Mouse (Mus musculus) MEL (cell line): ENCODE results near the gene Aven. TPM values are rescaled to one million over a fixed set of nuclear protein-coding genes. Genes with fewer than 3 reads are reported as not detected.

Experiments used
- DNase-seq: peaks from one replicate; pipeline ENCODE4 v3.0.0; 2011; ENCODE audit warnings: low read depth, low spot score
- H3K27ac ChIP-seq: 2 replicates; pipeline ENCODE4 v1.5.1; 2012; ENCODE audit warnings: low read depth, mild to moderate bottlenecking, control low read depth, low read length, moderate library complexity; ENCODE audit not compliant: control insufficient read depth
- H3K27me3 ChIP-seq, 2 experiments: fragments of 150-350 bp in 1 of 2; sonication (generic) in 1 of 2; 2 replicates each; pipeline ENCODE4 v1.6.1; 2012; ENCODE audit warnings: low read length in 2 of 2, mild to moderate bottlenecking in 2 of 2, improper control_type of control experiment in 1 of 2, moderate library complexity in 1 of 2; ENCODE audit not compliant: insufficient read depth in 2 of 2, control insufficient read depth in 1 of 2
- H3K36me3 ChIP-seq, 2 experiments: 2 replicates each; pipeline ENCODE4 v1.6.1; 2012 to 2014; ENCODE audit warnings: low read length in 2 of 2, improper control_type of control experiment in 1 of 2, inconsistent platforms in 1 of 2, mild to moderate bottlenecking in 1 of 2; ENCODE audit not compliant: insufficient read depth in 2 of 2, control insufficient read depth in 1 of 2
- H3K4me1 ChIP-seq, 2 experiments: fragments of 150-350 bp in 1 of 2; sonication (generic) in 1 of 2; 2 replicates each; pipeline ENCODE4 v1.6.1; 2012; ENCODE audit warnings: low read length in 2 of 2, improper control_type of control experiment in 1 of 2, mild to moderate bottlenecking in 1 of 2; ENCODE audit not compliant: insufficient read depth in 2 of 2, control insufficient read depth in 1 of 2
- H3K4me3 ChIP-seq, 2 experiments: fragments of 150-350 bp in 1 of 2; sonication (generic) in 1 of 2; 2 replicates each; pipeline ENCODE4 v1.5.1; 2012; ENCODE audit warnings: low read depth in 2 of 2, low read length in 2 of 2, mild to moderate bottlenecking in 2 of 2, moderate library complexity in 2 of 2, control low read depth in 1 of 2, improper control_type of control experiment in 1 of 2; ENCODE audit not compliant: control insufficient read depth in 1 of 2, insufficient read depth in 1 of 2
- H3K79me2 ChIP-seq: 2 replicates; pipeline ENCODE4 v1.6.1; 2012; ENCODE audit warnings: mild to moderate bottlenecking, low read length, moderate library complexity; ENCODE audit not compliant: control insufficient read depth, poor library complexity, insufficient read depth
- H3K9ac ChIP-seq: 2 replicates; pipeline ENCODE4 v1.6.1; 2012; ENCODE audit warnings: low read depth, mild to moderate bottlenecking, control low read depth, low read length, moderate library complexity; ENCODE audit not compliant: control insufficient read depth, poor library complexity, severe bottlenecking
- H3K9me3 ChIP-seq: fragments of 150-350 bp; sonication (generic); replicated peaks from 2 replicates; pipeline ENCODE4 v1.6.1; 2012; ENCODE audit warnings: mild to moderate bottlenecking, low read length, improper control_type of control experiment, moderate library complexity; ENCODE audit not compliant: insufficient read depth
- CTCF ChIP-seq, 3 experiments: IDR thresholded peaks in 2 of 3; conservative IDR thresholded peaks in 1 of 3; 2 replicates each; pipeline ENCODE4 v1.5.1; 2011 to 2012; ENCODE audit warnings: low read length in 3 of 3, low read depth in 2 of 3, mild to moderate bottlenecking in 2 of 3, improper control_type of control experiment in 1 of 3, inconsistent platforms in 1 of 3, mixed read lengths in 1 of 3, moderate library complexity in 1 of 3; ENCODE audit not compliant: control insufficient read depth in 1 of 3, insufficient read depth in 1 of 3, poor library complexity in 1 of 3, severe bottlenecking in 1 of 3
- EP300 ChIP-seq, 2 experiments: IDR thresholded peaks; 2 replicates each; pipeline ENCODE4 v1.6.1; 2011; ENCODE audit warnings: improper control_type of control experiment in 2 of 2, low read length in 2 of 2, low read depth in 1 of 2, mild to moderate bottlenecking in 1 of 2
- ETS1 ChIP-seq: IDR thresholded peaks from 2 replicates; pipeline ENCODE4 v1.6.1; 2012; ENCODE audit warnings: low read depth, mild to moderate bottlenecking, inconsistent platforms, low read length, improper control_type of control experiment, moderate library complexity
- GATA1 ChIP-seq: IDR thresholded peaks from 2 replicates; pipeline ENCODE4 v1.6.1; 2011; ENCODE audit warnings: low read depth, low read length, improper control_type of control experiment
- MAFK ChIP-seq: IDR thresholded peaks from 2 replicates; pipeline ENCODE4 v1.6.1; 2011; ENCODE audit warnings: low read depth, mild to moderate bottlenecking, low read length, improper control_type of control experiment, borderline replicate concordance
- MAX ChIP-seq: IDR thresholded peaks from 2 replicates; pipeline ENCODE4 v1.6.1; 2011; ENCODE audit warnings: low read length, improper control_type of control experiment
- MEF2A ChIP-seq: IDR thresholded peaks from 2 replicates; pipeline ENCODE4 v1.6.1; 2014; ENCODE audit warnings: low read depth, mild to moderate bottlenecking, inconsistent platforms, low read length, improper control_type of control experiment; ENCODE audit not compliant: poor library complexity, insufficient replicate concordance, severe bottlenecking; ENCODE audit errors: extremely low read depth
- POLR2A ChIP-seq, 2 experiments: IDR thresholded peaks; 2 replicates each; pipeline ENCODE4 v1.6.1; 2011 to 2012; ENCODE audit warnings: low read length in 2 of 2, mild to moderate bottlenecking in 2 of 2, control low read depth in 1 of 2, improper control_type of control experiment in 1 of 2, low read depth in 1 of 2, moderate library complexity in 1 of 2; ENCODE audit not compliant: control insufficient read depth in 1 of 2, insufficient read depth in 1 of 2, poor library complexity in 1 of 2
- POLR2AphosphoS5 ChIP-seq: IDR thresholded peaks from 2 replicates; pipeline ENCODE4 v1.6.1; 2012; ENCODE audit warnings: low read depth, borderline replicate concordance, mild to moderate bottlenecking, inconsistent platforms, low read length, moderate library complexity, mixed read lengths
- RAD21 ChIP-seq: IDR thresholded peaks from 2 replicates; pipeline ENCODE4 v1.6.1; 2011; ENCODE audit warnings: mild to moderate bottlenecking, low read depth, low read length, improper control_type of control experiment
- SMC3 ChIP-seq: IDR thresholded peaks from 2 replicates; pipeline ENCODE4 v1.6.1; 2011; ENCODE audit warnings: low read depth, low read length, improper control_type of control experiment
- TAL1 ChIP-seq: IDR thresholded peaks from 2 replicates; pipeline ENCODE4 v1.6.1; 2012; ENCODE audit warnings: mild to moderate bottlenecking, inconsistent platforms, low read length, moderate library complexity, mixed read lengths
- TBP ChIP-seq: IDR thresholded peaks from 2 replicates; pipeline ENCODE4 v1.8.0; 2011; ENCODE audit warnings: low read depth, low read length, improper control_type of control experiment
- ZC3H11A ChIP-seq: IDR thresholded peaks from 2 replicates; pipeline ENCODE4 v1.6.1; 2012; ENCODE audit warnings: low read depth, mild to moderate bottlenecking, inconsistent platforms, low read length, improper control_type of control experiment
- ZKSCAN1 ChIP-seq: IDR thresholded peaks from 2 replicates; pipeline ENCODE4 v1.6.1; 2012; ENCODE audit warnings: low read depth, mild to moderate bottlenecking, inconsistent platforms, low read length, improper control_type of control experiment, moderate library complexity
- polyA plus RNA-seq, 2 experiments: library from polyadenylated mRNA; stranded (reverse) in 1 of 2; unstranded in 1 of 2; fragments of >175 nt in 1 of 2; fragments of >200 nt in 1 of 2; gene quantifications; 2 replicates each; pipeline versions ENCODE4 v1.2.1 to v1.2.4; 2012; ENCODE audit warnings: low replicate concordance in 2 of 2, low read depth in 1 of 2; ENCODE audit not compliant: insufficient read length in 2 of 2, insufficient read depth in 1 of 2, missing spikeins in 1 of 2
- total RNA-seq: library from RNA; depleted of rRNA; stranded (reverse); fragments of 300-350 nt; gene quantifications from 2 replicates; pipeline ENCODE4 v1.2.3, GENCODE M21; 2012

Gene Aven
- total and polyA plus RNA-seq, 3 experiments, result 33.4 to 72.8 (median 50.3) TPM

DNA sequence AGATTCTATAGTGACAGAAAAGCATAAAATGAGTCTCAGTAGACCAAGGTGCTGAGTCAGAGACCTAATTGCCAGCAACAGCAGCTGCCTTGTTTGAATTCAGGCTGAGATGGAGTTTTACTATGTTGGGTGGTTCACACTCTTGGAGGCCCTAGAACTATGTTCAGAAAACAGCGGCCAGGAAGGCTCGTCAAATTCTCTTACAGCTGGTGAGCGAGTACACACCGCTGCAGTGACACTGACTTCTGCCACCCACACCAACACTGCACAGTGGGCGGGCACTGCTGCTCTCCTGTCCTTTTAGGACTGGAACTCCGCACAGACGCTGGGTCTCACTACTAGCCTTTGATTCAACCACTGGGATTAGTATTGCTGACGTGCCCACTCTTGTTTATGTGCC, 109.7 kb downstream of the Aven start:
- Histone ChIP-seq H3K79me2 (no peaks in the 10 kb centered on the region), H3K27ac (no peak overlapping the region), H3K27me3 (no peaks in the 10 kb centered on the region), H3K36me3 (no peaks in the 10 kb centered on the region), H3K9ac (no peak overlapping the region)
- DNase-seq, result no peak
- TF ChIP-seq ZKSCAN1 (no peak), MEF2A (no peak), TBP (no peak), MAFK (no peak), POLR2A (IDR thresholded peaks at IDR 0.05; ENCODE audit: control insufficient read depth in 1 of 2, insufficient read depth in 1 of 2, low read depth in 1 of 2, low read length in 2 of 2, poor library complexity in 1 of 2) (no peak)
- TF ChIP-seq, all 39 proteins: peak for 0
- H3K4me1 ChIP-seq, result no peaks in the 10 kb centered on the region
- no peak overlapping the region for H3K4me3 ChIP-seq
- no peaks in the 10 kb centered on the region for H3K9me3 ChIP-seq

DNA sequence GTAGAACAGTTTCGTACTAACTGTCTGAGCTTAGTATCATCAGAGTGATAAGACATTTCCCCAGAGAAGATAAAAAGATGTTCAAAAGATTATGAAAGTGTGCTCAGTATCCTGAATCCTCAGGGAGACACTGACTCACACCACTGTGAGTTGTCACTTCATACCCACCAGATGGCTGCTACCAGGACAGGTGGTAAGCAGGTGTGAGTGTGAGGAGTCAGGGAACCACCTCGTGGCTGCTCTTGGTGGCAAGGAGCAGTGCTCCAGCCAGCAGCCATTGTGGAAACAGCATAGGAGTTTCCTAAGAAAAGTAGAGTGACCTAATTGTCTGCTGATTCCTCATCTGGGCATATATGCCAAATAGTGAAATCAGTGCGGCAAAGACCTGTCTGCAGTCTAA, 113.8 kb downstream of the Aven start:
- no peak for DNase-seq
- Histone ChIP-seq H3K79me2 (no peaks in the 10 kb centered on the region), H3K4me1 (no peaks in the 10 kb centered on the region), H3K9ac (no peak overlapping the region), H3K27ac (no peak overlapping the region), H3K27me3 (no peaks in the 10 kb centered on the region), H3K4me3 (no peak overlapping the region), H3K36me3 (no peaks in the 10 kb centered on the region), H3K9me3 (no peaks in the 10 kb centered on the region)
- TF ChIP-seq SMC3, result no peak
- no peak for TF ChIP-seq ETS1
- TF ChIP-seq TBP, result no peak
- no peak for TF ChIP-seq TAL1
- TF ChIP-seq CTCF (IDR thresholded peaks at IDR 0.05 in 2 of 3, conservative IDR thresholded peaks at IDR 0.05 in 1 of 3; ENCODE audit: control insufficient read depth in 1 of 3, insufficient read depth in 1 of 3, low read depth in 2 of 3, low read length in 3 of 3, poor library complexity in 1 of 3, severe bottlenecking in 1 of 3), result no peak
- no peak for TF ChIP-seq ZC3H11A
- TF ChIP-seq EP300 (IDR thresholded peaks at IDR 0.05; ENCODE audit: low read depth in 1 of 2, low read length in 2 of 2), result no peak

DNA sequence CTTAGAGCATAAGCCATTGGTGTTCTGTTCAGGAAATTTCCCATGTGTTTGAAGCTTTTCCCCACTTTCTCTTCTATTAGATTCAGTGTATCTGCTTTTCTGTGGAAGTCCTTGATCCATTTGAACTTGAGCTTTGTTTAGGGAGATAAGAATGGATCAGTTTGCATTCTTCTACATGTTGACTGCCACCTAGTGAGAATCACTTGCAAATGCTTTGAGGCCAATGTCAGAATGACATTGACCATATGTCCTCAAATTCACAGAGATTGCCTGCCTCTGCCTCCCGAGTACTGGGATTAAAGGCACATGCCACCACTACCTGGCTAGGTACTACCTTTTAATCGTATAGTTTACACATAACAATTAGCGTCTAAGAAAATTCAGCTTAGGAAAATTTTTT, 119.9 kb downstream of the Aven start:
- 0 out of 2 replicates have a peak, but pooled peaks have one; percentile 5 for TF ChIP-seq GATA1
- TF ChIP-seq SMC3, result peak; percentile 76
- no peak for TF ChIP-seq POLR2AphosphoS5
- TF ChIP-seq RAD21, result peak; percentile 60
- no peak for TF ChIP-seq MAX
- peak; percentile 46 for TF ChIP-seq ZC3H11A
- peak in 1 of 3 experiments; percentile 71; a peak in 3 of 6 replicates for TF ChIP-seq CTCF (IDR thresholded peaks at IDR 0.05 in 2 of 3, conservative IDR thresholded peaks at IDR 0.05 in 1 of 3; ENCODE audit: control insufficient read depth in 1 of 3, insufficient read depth in 1 of 3, low read depth in 2 of 3, low read length in 3 of 3, poor library complexity in 1 of 3, severe bottlenecking in 1 of 3)
- H3K9me3 ChIP-seq, result no peaks in the 10 kb centered on the region
- H3K9ac ChIP-seq, result no peak overlapping the region
- H3K79me2 ChIP-seq, result no peaks in the 10 kb centered on the region
- no peaks in the 10 kb centered on the region for H3K36me3 ChIP-seq
- H3K4me3 ChIP-seq, result no peak overlapping the region
- no peak overlapping the region for H3K27ac ChIP-seq
- no peaks in the 10 kb centered on the region for H3K4me1 ChIP-seq
- H3K27me3 ChIP-seq, result no peaks in the 10 kb centered on the region
- peak; percentile 52 for DNase-seq
